Mouse (Mus musculus) frontal cortex, adult 2 months (tissue): ENCODE measurements around the gene Col9a1. TPM values are rescaled to one million over a fixed set of nuclear protein-coding genes. Genes with fewer than 3 reads are reported as not detected.

Source experiments
- DNase-seq, 2 experiments: peaks; one replicate each; pipeline ENCODE4 v3.0.0; 2022; ENCODE audit warnings: low spot score in 1 of 2; ENCODE audit errors: extremely low spot score in 1 of 2
- polyA plus RNA-seq: library from polyadenylated mRNA; depleted of rRNA; stranded (reverse); fragments of >200 nt; gene quantifications from 2 replicates; pipeline ENCODE4 v1.2.3, GENCODE M21; 2012

The Col9a1 gene
- polyA plus RNA-seq, 1 experiment: 1.2 TPM

- no peak for DNase-seq
Measured at GRCm38 (mm10) chr1:24211621-24212385, 34.4 kb downstream of the Col9a1 start.

GRCm38 (mm10) chr1:24219041-24219440, 41.6 kb downstream of the Col9a1 start:
- DNase-seq: peak in 1 of 2 experiments; percentile 44

GRCm38 (mm10) chr1:24222231-24222630, 44.8 kb downstream of the Col9a1 start:
- DNase-seq: no peak

- DNase-seq: peak in 1 of 2 experiments; percentile 49
Measured at GRCm38 (mm10) chr1:24222981-24223612, 45.7 kb downstream of the Col9a1 start.

GRCm38 (mm10) chr1:24225825-24226526, 48.6 kb downstream of the Col9a1 start:
- DNase-seq: peak in 1 of 2 experiments; percentile 69

GRCm38 (mm10) chr1:24226941-24227711, 49.7 kb downstream of the Col9a1 start:
- DNase-seq: no peak

- DNase-seq: peak; percentile 59 to 65
Measured at GRCm38 (mm10) chr1:24229552-24229951, 52.1 kb downstream of the Col9a1 start.

- no peak for DNase-seq
Measured at GRCm38 (mm10) chr1:24230428-24230827, 53.0 kb downstream of the Col9a1 start.

- DNase-seq: no peak
Measured at GRCm38 (mm10) chr1:24231504-24232270, 54.3 kb downstream of the Col9a1 start.

GRCm38 (mm10) chr1:24236330-24236729, 58.9 kb downstream of the Col9a1 start:
- DNase-seq: no peak

- no peak for DNase-seq
Measured at GRCm38 (mm10) chr1:24240039-24240691, 62.8 kb downstream of the Col9a1 start.

GRCm38 (mm10) chr1:24244931-24245330, 67.5 kb downstream of the Col9a1 start:
- no peak for DNase-seq

GRCm38 (mm10) chr1:24245700-24246375, 68.4 kb downstream of the Col9a1 start:
- no peak for DNase-seq

- no peak for DNase-seq
Measured at GRCm38 (mm10) chr1:24248294-24249104, 71.1 kb downstream of the Col9a1 start.

GRCm38 (mm10) chr1:24249105-24249664, 71.8 kb downstream of the Col9a1 start:
- peak in 1 of 2 experiments; percentile 79 for DNase-seq

GRCm38 (mm10) chr1:24257961-24258360, 80.6 kb downstream of the Col9a1 start:
- DNase-seq: no peak

- DNase-seq: no peak
Measured at GRCm38 (mm10) chr1:24259419-24259818, 82.0 kb downstream of the Col9a1 start.

GRCm38 (mm10) chr1:24261181-24261580, 83.8 kb downstream of the Col9a1 start:
- no peak for DNase-seq
